Mouse (Mus musculus) right cerebral cortex, adult 18-20 months (tissue): ENCODE results near the gene Efna5.

Experiments
- DNase-seq: peaks from one replicate; pipeline ENCODE4 v3.0.0; 2022; ENCODE audit warnings: mixed read lengths

The Efna5 gene

DNA sequence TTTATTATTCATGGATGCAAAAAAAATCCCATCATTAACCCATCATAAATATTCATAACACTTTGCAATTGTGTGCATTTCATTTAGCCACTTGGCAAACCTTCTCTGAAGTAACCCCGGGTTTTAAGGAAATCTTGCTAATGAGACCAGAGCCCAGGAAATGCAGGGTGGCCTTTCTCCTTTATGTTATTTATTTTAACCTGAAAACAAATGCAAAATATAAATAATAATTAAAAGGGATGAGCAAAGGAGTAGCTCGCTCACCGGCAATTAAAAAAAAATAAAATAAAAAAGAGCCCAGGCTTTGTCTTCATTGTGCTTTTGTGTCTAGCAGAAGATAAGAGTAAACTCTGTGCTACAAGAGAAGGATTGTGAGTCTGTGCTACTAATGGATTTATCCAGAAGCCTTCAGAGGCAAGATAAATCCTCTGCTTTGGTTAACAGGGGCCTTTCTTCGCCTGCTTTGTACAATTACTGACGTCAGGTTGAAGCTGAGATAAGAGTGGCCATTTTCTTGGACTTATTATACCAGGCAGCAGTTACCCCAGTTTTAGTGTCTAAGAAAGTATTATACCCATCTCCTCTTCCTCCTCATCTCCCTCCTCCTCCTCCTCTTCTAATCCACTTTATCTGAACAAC lies 288.6 kb downstream of the Efna5 start:
- DNase-seq = no peak

DNA sequence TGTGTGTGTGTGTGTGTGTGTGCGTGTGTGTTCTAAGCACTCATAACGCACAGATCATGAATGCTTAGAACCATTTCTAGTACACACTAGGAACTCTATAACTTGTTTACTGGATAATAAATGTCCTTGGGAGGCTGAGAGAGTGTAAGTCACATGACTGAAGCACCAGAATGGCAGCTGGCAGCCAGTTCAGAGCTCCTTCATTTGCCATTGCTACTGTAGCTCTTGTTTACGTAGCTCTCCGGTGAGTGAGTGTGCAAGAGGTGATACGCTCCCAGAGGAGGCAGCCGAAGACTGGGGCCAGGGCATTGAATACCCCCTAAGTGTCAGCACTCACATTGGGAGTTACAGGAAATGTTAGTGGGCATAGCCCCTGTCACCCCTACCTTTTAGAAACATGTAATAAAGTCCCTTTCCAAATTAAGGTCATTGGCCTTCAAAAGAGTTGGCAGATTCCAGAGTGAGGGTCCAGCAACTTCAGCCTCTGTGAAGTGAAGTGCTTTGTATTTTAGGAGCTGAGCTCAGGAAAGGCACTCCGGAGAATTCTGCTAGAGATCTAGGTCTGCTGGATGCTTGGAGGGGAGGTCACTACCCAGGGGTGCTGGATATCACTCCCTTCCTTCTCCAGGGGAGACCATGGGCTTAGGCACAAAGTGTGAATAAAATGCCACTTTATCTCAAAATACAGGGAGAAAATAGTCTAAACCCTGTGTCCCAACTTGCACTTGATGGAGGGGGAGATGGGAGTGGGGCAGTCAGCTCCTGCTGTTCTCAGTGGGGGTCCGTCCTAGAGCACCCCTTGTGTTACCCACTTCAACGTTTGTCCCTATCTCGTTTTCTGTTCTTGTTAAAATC lies 289.3 kb downstream of the Efna5 start:
- no peak for DNase-seq

DNA sequence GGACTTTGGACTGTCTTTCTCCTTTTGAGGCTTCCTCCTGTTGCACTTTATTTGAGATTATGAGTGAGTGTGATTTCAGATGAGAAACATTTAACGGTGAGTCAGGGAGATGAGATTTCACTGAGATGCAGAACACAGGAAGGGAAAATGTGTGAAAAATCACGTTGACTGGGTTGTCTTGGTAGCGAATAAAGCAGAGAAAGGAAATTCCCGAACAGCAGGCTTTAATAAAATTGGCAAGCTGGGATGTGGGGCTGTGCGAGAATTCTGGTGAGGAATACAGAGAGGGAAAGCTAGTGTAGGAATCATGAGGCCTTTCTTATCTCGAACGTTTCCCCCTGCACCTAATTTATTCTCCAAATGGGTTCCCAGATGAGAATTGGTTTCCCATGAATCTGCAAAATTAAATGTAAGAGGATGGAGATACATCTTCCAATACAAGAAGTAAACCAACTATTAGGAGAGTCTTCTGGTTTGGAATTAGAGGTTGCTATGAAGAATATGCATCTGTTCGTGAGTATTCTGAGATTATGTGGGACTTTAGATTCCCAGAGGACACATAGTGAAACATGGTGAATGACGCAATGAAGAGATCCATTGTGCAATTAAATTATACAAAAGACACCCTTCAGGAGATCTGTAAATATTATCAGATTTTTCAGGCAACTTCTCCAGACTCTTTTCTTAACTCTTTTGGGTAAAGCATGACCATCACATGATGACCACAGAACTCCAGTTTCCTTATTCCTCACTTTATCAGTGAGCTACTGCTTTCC lies 290.2 kb downstream of the Efna5 start:
- peak; percentile 37 for DNase-seq

DNA sequence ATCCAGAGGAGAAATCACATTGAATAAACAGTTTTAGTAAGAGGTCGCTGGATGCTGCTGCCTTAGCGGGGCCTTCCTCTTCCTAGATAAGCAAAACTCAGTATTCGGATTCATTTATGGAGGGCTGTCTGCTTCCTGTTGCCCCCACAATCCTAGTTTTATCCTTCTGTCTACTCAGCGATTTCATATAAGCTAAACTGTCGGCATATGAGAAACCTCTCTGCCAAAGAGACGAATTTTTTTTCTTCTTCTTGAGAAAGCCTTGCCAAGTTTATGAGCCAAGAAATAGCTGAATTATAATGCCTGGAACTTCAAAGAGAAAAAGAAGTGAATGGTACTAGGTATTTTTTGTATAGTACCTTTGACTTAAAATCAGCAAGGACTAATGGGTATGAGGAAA lies 301.0 kb downstream of the Efna5 start:
- no peak for DNase-seq

DNA sequence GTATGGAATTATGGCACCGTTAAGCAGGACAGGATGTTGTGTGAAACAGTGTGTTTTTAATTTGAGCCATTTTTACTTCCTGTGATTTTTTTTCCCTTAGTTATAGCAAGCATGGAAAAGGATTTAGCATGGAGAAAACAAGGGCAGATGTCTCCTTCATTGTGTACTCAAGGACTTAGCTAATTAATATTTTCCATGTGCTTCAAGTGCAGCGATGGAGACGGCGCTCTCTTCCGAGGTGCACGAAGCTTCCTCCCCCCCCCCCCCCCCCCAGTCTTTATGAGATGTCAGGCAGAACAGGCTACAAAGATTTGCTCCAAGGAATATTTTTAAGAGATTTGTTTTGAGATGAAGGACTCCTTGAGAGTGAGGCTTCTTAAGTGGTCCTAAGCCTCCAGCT lies 301.5 kb downstream of the Efna5 start:
- DNase-seq = no peak

DNA sequence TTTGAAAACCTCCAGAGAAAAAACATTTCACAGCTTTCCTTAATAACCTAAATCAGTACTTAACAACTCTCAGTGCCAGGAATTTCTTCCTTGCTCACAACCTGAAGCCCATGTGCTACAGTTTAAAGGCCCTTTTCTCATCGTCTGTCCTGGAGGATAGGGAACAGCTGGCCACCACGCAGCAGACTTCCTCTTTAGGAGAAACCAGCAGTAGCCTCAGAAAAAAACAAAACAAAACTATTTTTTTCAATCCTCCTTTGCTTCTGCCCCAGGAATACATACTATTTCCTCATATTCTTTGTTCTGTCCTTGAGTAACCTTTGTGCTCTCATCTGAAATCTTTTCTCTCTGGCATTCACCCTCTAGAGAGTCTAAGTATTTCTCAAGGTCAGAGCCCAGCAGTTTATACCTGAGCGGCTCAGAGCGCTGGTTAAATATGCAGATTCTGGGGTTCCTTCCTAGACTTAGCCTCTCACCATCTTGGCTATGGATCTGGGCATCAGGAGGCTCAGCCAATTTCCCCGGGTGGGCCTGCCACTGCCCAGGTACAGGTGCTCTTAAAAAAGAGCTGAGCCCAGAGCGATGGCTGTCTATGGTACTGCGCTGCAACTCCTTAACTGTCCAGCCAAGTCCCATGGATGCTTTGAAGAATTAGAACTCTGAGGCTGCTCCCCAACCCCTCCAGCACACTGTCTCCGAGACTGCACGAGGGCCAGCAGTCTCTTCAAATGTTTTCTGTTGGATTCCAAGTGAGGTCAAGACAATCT lies 306.4 kb downstream of the Efna5 start:
- no peak for DNase-seq

DNA sequence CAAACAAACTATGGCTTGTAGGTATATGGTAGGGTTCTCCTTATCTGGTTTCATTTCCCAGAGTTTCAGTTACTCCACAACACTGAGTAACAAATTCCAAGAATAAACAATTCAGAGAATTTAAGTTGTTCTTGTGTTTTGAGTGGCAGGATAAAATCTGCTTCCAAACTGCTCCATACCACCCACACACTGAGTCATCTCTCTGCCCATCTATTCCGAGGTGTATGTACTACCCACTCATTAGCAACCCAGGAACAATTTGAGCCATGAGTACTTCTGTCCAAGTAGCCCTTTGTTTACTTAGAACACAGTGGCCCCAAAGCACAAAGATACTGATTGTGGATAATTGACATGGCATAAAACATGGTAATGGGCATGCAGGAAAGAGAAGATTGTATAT lies 311.0 kb downstream of the Efna5 start:
- DNase-seq = peak; percentile 56

DNA sequence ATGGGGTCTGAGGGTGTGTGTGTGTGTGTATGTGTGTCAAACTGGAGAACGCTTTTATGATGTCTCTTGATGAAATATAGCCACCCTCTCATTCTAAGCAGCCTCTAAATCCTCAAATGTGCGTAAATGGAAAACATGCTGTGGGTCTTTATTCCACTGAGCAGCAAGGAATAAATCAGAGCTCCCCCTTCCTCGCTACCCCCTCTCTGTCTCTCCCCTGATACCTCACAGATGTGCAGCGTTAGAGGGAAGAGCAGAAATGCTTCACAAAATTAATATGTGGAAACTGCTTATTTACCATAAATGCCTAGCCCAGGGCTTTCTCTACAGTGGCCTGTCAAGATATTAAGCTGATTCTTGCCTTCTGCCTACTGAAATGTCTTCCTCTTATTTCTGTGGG lies 313.1 kb downstream of the Efna5 start:
- DNase-seq = no peak

DNA sequence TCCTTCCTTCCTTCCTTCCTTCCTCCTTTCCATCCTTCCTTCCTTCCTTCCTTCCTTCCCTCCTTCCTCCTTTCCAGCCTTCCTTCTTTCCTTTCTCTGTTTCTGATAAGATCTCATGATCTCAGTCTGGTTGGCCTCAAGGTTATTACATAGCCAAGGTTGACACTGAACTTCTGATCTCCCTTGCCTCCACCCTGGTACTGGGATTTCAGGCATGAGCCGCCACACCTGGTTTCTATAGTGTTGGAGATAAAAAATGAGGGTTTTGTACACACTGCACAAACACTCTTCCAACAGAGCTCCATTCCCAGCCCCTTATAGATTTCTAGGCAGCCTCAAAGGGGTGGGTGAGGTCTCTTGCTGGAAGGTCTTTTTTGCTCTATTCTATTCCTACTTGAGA lies 315.5 kb downstream of the Efna5 start:
- DNase-seq = no peak

DNA sequence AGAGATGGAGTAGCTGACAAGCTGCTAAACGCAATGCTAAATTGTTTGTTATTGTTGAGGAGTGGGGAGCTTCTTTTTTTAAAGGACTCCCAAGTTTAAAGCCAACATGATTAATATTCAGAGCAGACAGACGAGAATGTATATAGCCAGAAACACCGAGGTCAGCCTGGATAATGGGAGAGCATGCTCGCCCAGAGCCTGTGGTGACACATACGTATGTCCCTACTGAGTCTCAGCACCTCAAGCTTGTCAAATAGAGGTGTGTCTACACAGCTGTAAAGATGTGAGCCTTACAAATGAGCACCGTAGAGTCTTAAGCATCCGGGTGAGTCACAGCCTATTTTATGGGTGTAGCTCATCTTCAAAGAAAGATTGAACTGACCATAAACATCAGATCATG lies 318.7 kb downstream of the Efna5 start:
- no peak for DNase-seq

DNA sequence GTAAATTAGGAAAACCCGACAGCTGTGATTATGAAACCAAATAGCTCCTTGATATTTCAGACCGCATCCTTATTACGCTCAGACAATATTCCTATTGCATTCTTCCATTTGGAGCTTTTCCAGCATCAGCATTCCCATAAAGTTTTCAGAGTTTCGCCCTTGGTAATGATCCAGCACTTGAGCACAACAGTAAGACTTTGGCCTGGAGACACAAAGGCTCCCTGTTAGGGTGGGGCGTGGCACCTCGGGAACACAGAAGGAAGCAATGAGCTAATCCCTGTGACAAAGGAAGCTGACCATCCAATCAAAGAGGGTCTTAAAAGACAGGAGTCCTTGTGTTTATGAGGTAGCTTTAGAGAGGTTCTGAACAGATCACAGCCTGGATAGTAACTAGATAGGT lies 323.9 kb downstream of the Efna5 start:
- no peak for DNase-seq
